Mouse (Mus musculus) lung, embryonic 15.5 days (tissue): ENCODE data around the gene Wdr48. TPM values are rescaled to one million over a fixed set of nuclear protein-coding genes. Genes with fewer than 3 reads are reported as not detected.

Experiments used
- ATAC-seq: fragments of 200-750 bp; cut with Nextera tagmentation; 2 replicates; pipeline ENCODE4 v1.8.0; 2017; ENCODE audit warnings: moderate number of reproducible peaks, borderline replicate concordance; ENCODE audit not compliant: low FRiP score, low TSS enrichment; ENCODE audit errors: extremely low read depth
- H3K27ac ChIP-seq: fragments of 300-500 bp; sonication (generic); 2 replicates; pipeline ENCODE4 v1.5.1; 2015; ENCODE audit warnings: moderate library complexity, mild to moderate bottlenecking, inconsistent platforms
- H3K27me3 ChIP-seq: fragments of 300-500 bp; sonication (generic); 2 replicates; pipeline ENCODE4 v1.6.1; 2015; ENCODE audit warnings: inconsistent platforms
- H3K36me3 ChIP-seq: fragments of 300-500 bp; sonication (generic); 2 replicates; pipeline ENCODE4 v1.6.1; 2015; ENCODE audit warnings: inconsistent platforms
- H3K4me1 ChIP-seq: fragments of 300-500 bp; sonication (generic); 2 replicates; pipeline ENCODE4 v1.6.1; 2015; ENCODE audit warnings: inconsistent platforms
- H3K4me2 ChIP-seq: fragments of 300-500 bp; sonication (generic); 2 replicates; pipeline ENCODE4 v1.6.1; 2015; ENCODE audit warnings: inconsistent platforms, mild to moderate bottlenecking, moderate library complexity
- H3K4me3 ChIP-seq: fragments of 300-500 bp; sonication (generic); 2 replicates; pipeline ENCODE4 v1.5.1; 2015; ENCODE audit warnings: mild to moderate bottlenecking, inconsistent platforms
- H3K9ac ChIP-seq: fragments of 300-500 bp; sonication (generic); 2 replicates; pipeline ENCODE4 v1.6.1; 2015; ENCODE audit warnings: inconsistent platforms
- H3K9me3 ChIP-seq: fragments of 300-500 bp; sonication (generic); 2 replicates; pipeline ENCODE4 v1.6.1; 2016; ENCODE audit warnings: inconsistent platforms
- WGBS: fragments of 180-500 bp; shearing (Covaris S2); methylation state at CpG from one replicate; pipeline ENCODE4 v1.1.7; 2015; 5-methylcytosine and 5-hydroxymethylcytosine counted together
- polyA plus RNA-seq: library from polyadenylated mRNA; unstranded; fragments of >200 nt; fragmentation: Nextera tagmentation; extraction: Ambion mirVana; gene quantifications from 2 replicates; pipeline ENCODE4 v1.2.1, GENCODE M21; 2015

The Wdr48 gene
- polyA plus RNA-seq, 1 experiment from 2014 or later: 53.3 TPM

DNA sequence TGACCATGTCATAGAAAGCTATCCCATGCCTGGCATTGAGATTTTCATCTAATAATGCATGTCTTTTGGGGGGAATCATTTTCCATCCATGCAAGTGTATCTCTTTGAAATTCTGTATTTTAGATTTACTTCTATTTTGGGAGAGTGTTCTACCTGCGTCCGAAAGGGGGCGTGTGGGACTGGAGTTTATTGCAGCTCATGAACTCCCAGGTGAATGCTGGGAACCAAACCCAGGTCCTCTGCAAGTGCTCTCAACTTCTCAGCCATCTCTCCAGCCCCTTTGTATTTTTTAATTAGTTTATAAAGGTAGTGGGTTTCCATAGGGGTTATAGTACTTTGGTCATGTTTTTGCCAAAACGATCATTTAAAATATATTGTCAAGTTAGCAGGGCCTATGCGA is 797 bp upstream of the Wdr48 start:
- no peak for ATAC-seq
- no peaks in the 10 kb centered on the region for H3K36me3 ChIP-seq
- no peaks in the 10 kb centered on the region for H3K9me3 ChIP-seq
- WGBS: 80% methylated on average over 5 of the region's 5 CpGs
- H3K4me1 ChIP-seq: peaks cover 10% of the 10 kb centered on the region
- peak overlapping the region; percentile 62 for H3K4me2 ChIP-seq
- H3K27ac ChIP-seq: peak overlapping the region; percentile 72; the same call in 1 of the 2 replicates
- peak overlapping the region; percentile 77; the same call in 1 of the 2 replicates for H3K9ac ChIP-seq
- H3K4me3 ChIP-seq: no peak overlapping the region
- H3K27me3 ChIP-seq: no peaks in the 10 kb centered on the region

DNA sequence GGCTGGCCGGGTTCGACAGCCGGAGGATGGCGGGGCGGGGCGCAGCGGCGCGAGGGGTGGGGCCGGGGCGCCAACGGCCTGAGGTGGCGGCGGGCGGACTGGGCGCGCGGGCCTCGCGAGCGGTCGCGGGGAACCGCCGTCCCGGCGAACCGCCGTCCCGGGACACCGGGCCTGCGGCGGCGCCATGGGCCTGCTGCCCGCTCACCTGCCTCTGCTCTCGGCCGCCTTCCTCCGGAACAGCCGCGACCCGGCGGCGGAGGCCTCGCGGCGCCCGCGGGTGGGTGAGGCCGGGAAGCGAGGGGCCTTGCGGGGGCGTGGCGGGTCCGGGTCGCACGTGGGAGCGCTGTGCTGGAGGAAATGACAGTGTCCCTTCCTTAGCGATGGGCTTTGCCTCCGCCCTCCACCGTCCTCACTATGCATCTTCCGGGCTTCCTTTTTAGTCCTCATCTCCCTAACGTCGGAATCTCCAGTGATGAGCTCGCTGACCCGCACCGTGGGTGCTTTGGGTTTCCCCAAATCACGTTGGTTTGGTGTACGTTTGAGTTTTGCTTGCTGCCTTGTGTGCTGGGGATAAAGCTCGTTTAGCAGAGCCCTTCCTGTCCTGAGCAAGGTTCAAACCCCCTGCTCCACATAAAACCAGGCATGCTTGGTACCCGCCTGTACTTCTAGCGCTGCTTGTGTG is 503 bp downstream of the Wdr48 start:
- Histone ChIP-seq H3K4me2 (peak overlapping the region; percentile 86), H3K27ac (peak overlapping the region; percentile 72), H3K9ac (peak overlapping the region; percentile 77), H3K9me3 (no peaks in the 10 kb centered on the region), H3K4me1 (peaks cover 10% of the 10 kb centered on the region), H3K27me3 (no peaks in the 10 kb centered on the region), H3K4me3 (peak overlapping the region; percentile 88), H3K36me3 (no peaks in the 10 kb centered on the region)
- peak; percentile 80 for ATAC-seq
- under 1% methylated on average over 66 of the region's 71 CpGs for WGBS

DNA sequence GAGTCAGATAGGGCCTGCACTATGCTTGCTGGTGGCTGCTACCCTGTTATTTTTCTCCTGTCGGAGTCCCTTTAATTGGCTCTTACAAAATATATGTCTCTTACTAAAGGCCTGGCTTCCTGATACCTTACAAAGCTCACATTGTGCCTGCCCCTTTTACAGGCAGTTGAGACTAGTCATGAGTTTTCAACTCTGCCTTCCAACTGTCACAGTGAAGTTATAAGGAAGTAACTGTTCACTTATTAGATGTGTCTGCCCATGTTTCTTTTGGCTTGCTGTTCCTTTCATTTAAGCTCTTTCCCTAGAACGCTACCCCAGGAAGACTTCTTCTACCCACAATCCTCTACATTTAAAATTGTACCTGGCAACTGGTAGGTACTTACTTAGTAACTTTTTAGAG is 4.8 kb downstream of the Wdr48 start:
- H3K9me3 ChIP-seq: no peaks in the 10 kb centered on the region
- H3K4me1 ChIP-seq: peaks cover 10% of the 10 kb centered on the region
- H3K36me3 ChIP-seq: peaks cover 16% of the 10 kb centered on the region
- no peak overlapping the region for H3K4me2 ChIP-seq
- WGBS: 89% methylated on average over 2 of the region's 2 CpGs
- H3K9ac ChIP-seq: no peak overlapping the region
- no peaks in the 10 kb centered on the region for H3K27me3 ChIP-seq
- no peak for ATAC-seq
- H3K27ac ChIP-seq: no peak overlapping the region
- no peak overlapping the region for H3K4me3 ChIP-seq

- H3K4me3 ChIP-seq: no peak overlapping the region
- H3K27me3 ChIP-seq: no peaks in the 10 kb centered on the region
- WGBS: 76% methylated on average over 12 of the region's 12 CpGs
- no peaks in the 10 kb centered on the region for H3K4me1 ChIP-seq
- ATAC-seq: no peak
- no peak overlapping the region for H3K9ac ChIP-seq
- H3K36me3 ChIP-seq: peaks cover 45% of the 10 kb centered on the region
- no peaks in the 10 kb centered on the region for H3K9me3 ChIP-seq
- no peak overlapping the region for H3K4me2 ChIP-seq
- no peak overlapping the region for H3K27ac ChIP-seq
These were observed 7.9 kb downstream of the Wdr48 start for GRCm38 (mm10) chr9:119902410-119903151.

- H3K27me3 ChIP-seq: no peaks in the 10 kb centered on the region
- no peaks in the 10 kb centered on the region for H3K9me3 ChIP-seq
- H3K4me3 ChIP-seq: no peak overlapping the region
- H3K4me1 ChIP-seq: no peaks in the 10 kb centered on the region
- H3K27ac ChIP-seq: no peak overlapping the region
- H3K36me3 ChIP-seq: peaks cover 93% of the 10 kb centered on the region
- ATAC-seq: no peak
- 95% methylated on average over 3 of the region's 3 CpGs for WGBS
- no peak overlapping the region for H3K9ac ChIP-seq
- no peak overlapping the region for H3K4me2 ChIP-seq
These were observed 14.0 kb downstream of the Wdr48 start for GRCm38 (mm10) chr9:119908708-119909107.

DNA sequence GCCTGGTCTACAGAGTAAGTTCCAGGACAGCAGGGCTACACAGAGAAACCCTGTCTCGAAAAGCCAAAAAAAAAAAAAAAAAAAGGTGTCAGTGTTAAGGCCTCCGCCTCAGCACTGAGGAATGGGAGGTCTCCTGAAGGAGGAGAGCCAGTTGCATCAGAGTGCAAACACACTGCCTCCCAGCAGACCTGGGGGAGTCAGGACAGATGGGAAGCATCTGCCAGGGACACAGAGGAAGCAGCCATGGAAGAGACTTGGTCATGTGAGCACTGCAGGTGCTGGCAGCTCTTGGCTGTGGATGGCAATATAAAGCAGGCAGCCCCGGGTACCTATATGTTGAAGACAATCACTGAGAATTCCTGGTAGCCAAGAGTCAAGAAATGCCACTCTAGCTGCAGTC is 15.3 kb downstream of the Wdr48 start:
- ATAC-seq: no peak
- no peak overlapping the region for H3K4me3 ChIP-seq
- no peak overlapping the region for H3K4me2 ChIP-seq
- peaks cover 93% of the 10 kb centered on the region for H3K36me3 ChIP-seq
- no peaks in the 10 kb centered on the region for H3K4me1 ChIP-seq
- no peak overlapping the region for H3K9ac ChIP-seq
- no peak overlapping the region for H3K27ac ChIP-seq
- no peaks in the 10 kb centered on the region for H3K9me3 ChIP-seq
- WGBS: 82% methylated on average over 3 of the region's 3 CpGs
- no peaks in the 10 kb centered on the region for H3K27me3 ChIP-seq

DNA sequence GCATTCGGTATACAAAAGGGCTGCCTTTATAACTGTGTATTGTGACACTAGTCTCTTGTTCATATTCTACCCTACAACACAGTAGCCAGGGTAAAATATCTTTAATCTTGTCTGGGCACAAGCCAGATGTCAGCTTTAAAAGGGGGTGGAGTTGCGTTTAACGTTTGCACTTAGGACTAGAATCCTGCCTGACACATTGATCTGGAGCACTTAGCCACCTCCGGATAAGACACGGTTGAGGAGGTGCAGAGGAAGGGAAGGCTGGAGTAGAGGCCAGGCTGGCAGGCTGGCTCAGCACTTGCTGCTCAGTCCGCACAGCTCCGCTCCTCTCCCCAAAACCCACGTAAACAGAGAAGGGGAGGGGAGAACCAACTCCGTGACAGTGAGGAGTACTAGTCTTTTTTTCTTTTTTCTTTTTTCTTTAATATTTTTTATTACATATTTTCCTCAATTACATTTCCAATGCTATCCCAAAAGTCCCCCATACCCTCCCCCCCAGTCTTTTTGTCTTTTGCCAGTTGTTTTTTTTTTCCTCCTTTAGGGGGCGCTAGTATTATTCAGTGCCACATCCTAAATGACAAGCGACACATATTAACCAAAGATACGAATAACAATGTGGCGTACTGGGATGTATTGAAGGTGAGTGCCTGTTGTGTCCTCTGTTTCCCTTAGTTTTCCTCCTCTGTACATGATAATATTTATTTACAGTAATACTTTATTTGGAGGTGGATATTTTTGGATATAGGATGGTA is 18.6 kb downstream of the Wdr48 start:
- no peak for ATAC-seq
- H3K4me3 ChIP-seq: no peak overlapping the region
- H3K27ac ChIP-seq: no peak overlapping the region
- H3K9ac ChIP-seq: no peak overlapping the region
- no peaks in the 10 kb centered on the region for H3K27me3 ChIP-seq
- H3K9me3 ChIP-seq: no peaks in the 10 kb centered on the region
- no peaks in the 10 kb centered on the region for H3K4me1 ChIP-seq
- H3K36me3 ChIP-seq: peaks cover 87% of the 10 kb centered on the region
- H3K4me2 ChIP-seq: no peak overlapping the region
- WGBS: 68% methylated on average over 13 of the region's 13 CpGs

- no peak for ATAC-seq
- Histone ChIP-seq H3K27ac (no peak overlapping the region), H3K27me3 (no peaks in the 10 kb centered on the region), H3K4me3 (no peak overlapping the region), H3K4me1 (peaks cover 6% of the 10 kb centered on the region; the same call in 1 of the 2 replicates), H3K9ac (no peak overlapping the region), H3K4me2 (no peak overlapping the region), H3K9me3 (no peaks in the 10 kb centered on the region), H3K36me3 (peaks cover 79% of the 10 kb centered on the region)
- 82% methylated on average over 1 of the region's 1 CpGs for WGBS
These were observed 25.2 kb downstream of the Wdr48 start for GRCm38 (mm10) chr9:119919858-119920257.

GRCm38 (mm10) chr9:119923462-119923861 is 28.8 kb downstream of the Wdr48 start:
- no peak for ATAC-seq
- peaks cover 25% of the 10 kb centered on the region for H3K4me1 ChIP-seq
- H3K4me2 ChIP-seq: no peak overlapping the region
- H3K36me3 ChIP-seq: peaks cover 71% of the 10 kb centered on the region
- no peak overlapping the region for H3K4me3 ChIP-seq
- H3K27me3 ChIP-seq: no peaks in the 10 kb centered on the region
- 66% methylated on average over 4 of the region's 4 CpGs for WGBS
- no peak overlapping the region for H3K27ac ChIP-seq
- no peak overlapping the region for H3K9ac ChIP-seq
- H3K9me3 ChIP-seq: no peaks in the 10 kb centered on the region

- Histone ChIP-seq H3K9ac (no peak overlapping the region), H3K36me3 (peaks cover 68% of the 10 kb centered on the region), H3K4me2 (peak overlapping the region; percentile 38; the same call in 1 of the 2 replicates), H3K4me3 (no peak overlapping the region), H3K4me1 (peaks cover 25% of the 10 kb centered on the region), H3K27me3 (no peaks in the 10 kb centered on the region), H3K27ac (peak overlapping the region; percentile 94), H3K9me3 (no peaks in the 10 kb centered on the region)
- 58% methylated on average over 16 of the region's 16 CpGs for WGBS
- peak; percentile 56; the same call in 1 of the 2 replicates for ATAC-seq
These were observed 30.5 kb downstream of the Wdr48 start for GRCm38 (mm10) chr9:119925120-119925657.

- Histone ChIP-seq H3K36me3 (peaks cover 68% of the 10 kb centered on the region), H3K9me3 (no peaks in the 10 kb centered on the region), H3K4me3 (no peak overlapping the region), H3K4me2 (peak overlapping the region; percentile 38; the same call in 1 of the 2 replicates), H3K4me1 (peaks cover 25% of the 10 kb centered on the region), H3K9ac (no peak overlapping the region), H3K27me3 (no peaks in the 10 kb centered on the region), H3K27ac (peak overlapping the region; percentile 94)
- 51% methylated on average over 8 of the region's 8 CpGs for WGBS
- ATAC-seq: peak; percentile 78
These were observed 31.1 kb downstream of the Wdr48 start for GRCm38 (mm10) chr9:119925729-119926128.
